Mouse (Mus musculus) c-Kit-positive CD71-negative TER-119-negative erythroid progenitor cells, embryonic 14.5 days (primary cell): ENCODE measurements around the gene Lrrc42.

Source experiments
- DNase-seq: peaks from one replicate; pipeline ENCODE4 v3.0.0-alpha.2; 2013; ENCODE audit warnings: low read depth

The Lrrc42 gene

DNA sequence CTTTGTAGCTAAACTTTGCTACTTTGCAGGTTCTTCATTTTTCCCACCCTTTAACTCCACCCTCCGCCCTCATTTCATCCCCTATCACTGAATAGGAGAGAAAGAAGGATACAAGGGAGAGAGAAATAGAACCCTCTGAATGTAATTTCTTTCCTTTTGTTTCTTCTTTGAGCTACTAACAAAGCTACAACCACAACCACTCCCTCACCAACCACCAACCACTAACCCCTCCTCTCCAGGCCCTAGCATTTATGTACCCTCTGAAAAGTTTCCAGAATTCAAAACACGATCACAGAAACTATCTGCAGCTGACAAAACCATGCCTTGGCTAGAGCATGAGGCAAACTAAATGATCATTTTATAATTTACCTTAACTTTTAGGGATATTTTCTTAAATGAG lies 56.9 kb downstream of the Lrrc42 start:
- DNase-seq, result no peak

DNA sequence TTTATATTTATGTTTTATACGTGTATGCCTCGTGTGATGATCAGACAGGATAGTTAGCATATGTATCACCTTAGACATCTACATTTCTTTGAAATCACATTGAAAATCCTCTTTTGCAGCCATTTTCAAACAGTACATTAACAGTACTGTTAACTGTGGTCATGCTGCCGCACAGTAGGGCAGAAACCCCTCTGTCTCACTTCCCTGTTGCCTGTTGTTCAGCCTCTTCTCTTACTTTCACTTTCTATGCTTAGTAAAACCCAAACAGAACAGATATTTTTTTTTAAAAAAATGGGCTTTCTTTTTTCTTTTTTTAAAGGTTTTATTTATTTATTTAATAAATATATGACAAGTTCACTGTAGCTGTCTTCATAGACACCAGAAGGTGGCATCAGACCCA lies 59.5 kb downstream of the Lrrc42 start:
- no peak for DNase-seq

DNA sequence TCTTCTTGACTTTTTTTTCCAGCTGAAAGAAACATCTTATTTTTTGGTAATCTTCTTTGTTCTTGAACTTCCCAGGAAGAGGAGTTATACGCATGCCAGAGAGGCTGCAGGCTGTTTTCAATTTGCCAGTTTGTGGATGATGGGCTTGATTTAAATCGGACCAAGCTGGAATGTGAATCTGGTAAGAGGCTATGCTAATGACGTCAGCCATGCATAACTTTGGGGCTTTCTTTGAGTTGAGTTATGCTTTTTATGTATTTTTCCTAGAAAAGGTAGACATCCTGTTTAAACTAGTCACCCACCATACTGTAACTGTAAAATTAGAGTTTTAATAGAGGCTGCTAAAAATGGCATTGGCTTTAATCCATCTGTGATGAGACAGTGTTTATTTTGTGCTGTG lies 67.6 kb downstream of the Lrrc42 start:
- no peak for DNase-seq
